ENCODE assay signal across 12 mouse cellular contexts in genomic region chr5:114807063-114807462, GRCm38 (mm10). TPM values are rescaled to one million over a fixed set of nuclear protein-coding genes. Genes with fewer than 3 reads are reported as not detected.
A peak's percentile ranks its signal among the peaks of the same experiment; 100 is the strongest.
DNase-seq lines count a peak whose midpoint lies in the region; ATAC-seq and TF ChIP-seq lines count a peak whose summit lies in the region.
"Had no signal": no experiment of that assay in that cellular context is flagged by ENCODE, and none has a peak within 500 bp of the region (broad histone marks: within the 10 kb centered on the region; RNA-seq: fewer than 3 reads in every experiment).

No protein-coding gene starts in this region.

- no peak for DNase-seq in hindbrain, embryonic 11.5 days (ENCODE audit: low spot score)
- DNase-seq in liver, embryonic 13.5 days, result no peak
- no peak for DNase-seq in left cerebral cortex, postnatal 14 days (ENCODE audit: low spot score in 2 of 2)
- no peak for DNase-seq in left cerebral cortex, postnatal 25 days (ENCODE audit: low spot score in 2 of 2)
- DNase-seq in spleen, postnatal 36 days (ENCODE audit: low spot score in 2 of 2), result no peak
- DNase-seq: adrenal gland, postnatal 36 days; cerebellum, postnatal 36 days had no signal

- ATAC-seq in hindbrain, embryonic 16.5 days, result no peak
- no peak for ATAC-seq in hindbrain, embryonic 11.5 days (ENCODE audit: low FRiP score)
- peak; percentile 72 for ATAC-seq in liver, embryonic 13.5 days (ENCODE audit: low read depth)

- no peaks in the 10 kb centered on the region for H3K9me3 ChIP-seq in hindbrain, embryonic 16.5 days (ENCODE audit: control insufficient read depth, low read length)
- no peaks in the 10 kb centered on the region for H3K9me3 ChIP-seq in hindbrain, embryonic 11.5 days (ENCODE audit: control insufficient read depth, low read length)
- no peaks in the 10 kb centered on the region for H3K9me3 ChIP-seq in liver, embryonic 13.5 days (replicated peaks)

- H3K9ac ChIP-seq in hindbrain, embryonic 16.5 days (ENCODE audit: low read depth, low read length), result no peak overlapping the region
- no peak overlapping the region for H3K9ac ChIP-seq in hindbrain, embryonic 11.5 days (ENCODE audit: low read depth, low read length)
- peak overlapping the region; percentile 60 for H3K9ac ChIP-seq in liver, embryonic 13.5 days

- peak overlapping the region; percentile 62; the same call in 1 of the 2 replicates for H3K27ac ChIP-seq in hindbrain, embryonic 16.5 days (ENCODE audit: low read depth, low read length)
- H3K27ac ChIP-seq in hindbrain, embryonic 11.5 days (ENCODE audit: low read depth, low read length), result no peak overlapping the region
- H3K27ac ChIP-seq in bone marrow, adult 2 months (ENCODE audit: control insufficient read depth, insufficient read depth, low read depth, low read length, poor library complexity), result peak overlapping the region; percentile 82
- H3K27ac ChIP-seq in cortical plate, adult 2 months (ENCODE audit: insufficient read depth, low read length), result 0 out of 2 replicates have a peak overlapping the region, but pooled peaks have one; percentile 61
- peak overlapping the region; percentile 86 for H3K27ac ChIP-seq in liver, embryonic 13.5 days

- peaks cover 40% of the 10 kb centered on the region for H3K36me3 ChIP-seq in hindbrain, embryonic 16.5 days (ENCODE audit: control insufficient read depth, insufficient read depth, low read length)
- H3K36me3 ChIP-seq in hindbrain, embryonic 11.5 days (ENCODE audit: control insufficient read depth, insufficient read depth, low read length), result peaks cover 11% of the 10 kb centered on the region; the same call in 1 of the 2 replicates
- peaks cover 49% of the 10 kb centered on the region for H3K36me3 ChIP-seq in liver, embryonic 13.5 days

- peaks cover 7% of the 10 kb centered on the region; the same call in 1 of the 2 replicates for H3K4me1 ChIP-seq in hindbrain, embryonic 16.5 days (ENCODE audit: control insufficient read depth, insufficient read depth, low read depth, low read length)
- H3K4me1 ChIP-seq in hindbrain, embryonic 11.5 days (replicated peaks; ENCODE audit: control insufficient read depth, insufficient read depth, low read length), result no peaks in the 10 kb centered on the region
- peaks cover 3% of the 10 kb centered on the region; the same call in 1 of the 2 replicates for H3K4me1 ChIP-seq in bone marrow, adult 2 months (ENCODE audit: control insufficient read depth, insufficient read depth, low read length)
- H3K4me1 ChIP-seq in cortical plate, adult 2 months (ENCODE audit: control insufficient read depth, insufficient read depth, low read length), result peaks cover 2% of the 10 kb centered on the region
- H3K4me1 ChIP-seq in liver, embryonic 13.5 days (replicated peaks), result peaks cover 77% of the 10 kb centered on the region

- H3K27me3 ChIP-seq in hindbrain, embryonic 16.5 days (replicated peaks; ENCODE audit: control insufficient read depth, insufficient read depth, low read length), result no peaks in the 10 kb centered on the region
- H3K27me3 ChIP-seq in hindbrain, embryonic 11.5 days (ENCODE audit: control insufficient read depth, insufficient read depth, low read length), result no peaks in the 10 kb centered on the region
- H3K27me3 ChIP-seq in liver, embryonic 13.5 days, result no peaks in the 10 kb centered on the region

- TF ChIP-seq CTCF in bone marrow, adult 2 months (IDR thresholded peaks at IDR 0.05; ENCODE audit: control insufficient read depth, insufficient read depth, low read length), result no peak
- no peak for TF ChIP-seq CTCF in cortical plate, adult 2 months (IDR thresholded peaks at IDR 0.05; ENCODE audit: extremely low read depth, insufficient read depth, low read length)

- H3K4me2 ChIP-seq in hindbrain, embryonic 16.5 days (ENCODE audit: low read length), result no peak overlapping the region
- no peak overlapping the region for H3K4me2 ChIP-seq in hindbrain, embryonic 11.5 days (replicated peaks; ENCODE audit: low read depth, low read length)
- peak overlapping the region; percentile 60 for H3K4me2 ChIP-seq in liver, embryonic 13.5 days

- no peak overlapping the region for H3K4me3 ChIP-seq in hindbrain, embryonic 16.5 days (ENCODE audit: low read length)
- H3K4me3 ChIP-seq in hindbrain, embryonic 11.5 days (ENCODE audit: low read depth, low read length), result no peak overlapping the region
- H3K4me3 ChIP-seq in bone marrow, adult 2 months (replicated peaks; ENCODE audit: control insufficient read depth, low read depth, low read length), result peak overlapping the region; percentile 46
- H3K4me3 ChIP-seq in cortical plate, adult 2 months (ENCODE audit: insufficient read depth, low read length), result no peak overlapping the region
- H3K4me3 ChIP-seq in liver, embryonic 13.5 days (replicated peaks), result no peak overlapping the region; the same call in 1 of the 2 replicates

- no peak for TF ChIP-seq POLR2A in bone marrow, adult 2 months (IDR thresholded peaks at IDR 0.05; ENCODE audit: borderline replicate concordance, control insufficient read depth, low read depth, low read length)
- no peak for TF ChIP-seq POLR2A in cortical plate, adult 2 months (IDR thresholded peaks at IDR 0.05; ENCODE audit: extremely low read depth, insufficient read depth, low read length)

- intact Hi-C loops in left cerebral cortex, postnatal 14 days (cut with DNase I), result no loop called here
- intact Hi-C loops in left cerebral cortex, postnatal 25 days (cut with DNase I), result no loop called here

- 41% methylated on average over 9 of the region's 9 CpGs for WGBS in hindbrain, embryonic 16.5 days
- WGBS in hindbrain, embryonic 11.5 days, result 48% methylated on average over 9 of the region's 9 CpGs
- 18% methylated on average over 9 of the region's 9 CpGs for WGBS in bone marrow, adult 2 months
- 16% methylated on average over 9 of the region's 9 CpGs for WGBS in liver, embryonic 13.5 days (ENCODE audit: insufficient replicate concordance)

RNA-seq across cellular contexts. Expression of gene 1500011B03Rik, which starts 16.2 kb away (rescaled TPM):
- polyA plus RNA-seq in hindbrain, embryonic 16.5 days (2015; fragmentation: Nextera tagmentation; extraction: Ambion mirVana), result 285 and 306 TPM in 2 replicates
- polyA plus RNA-seq in hindbrain, embryonic 11.5 days (2014; fragmentation: Nextera tagmentation; extraction: Ambion mirVana), result 163 and 167 TPM in 2 replicates
- polyA plus RNA-seq in bone marrow, adult 2 months (2011; ENCODE audit: insufficient read depth, insufficient read length, low replicate concordance, missing spikeins), result 16.9 and 25.3 TPM in 2 replicates
- polyA plus RNA-seq in cortical plate, adult 2 months (2012; rRNA removed), result 232 and 245 TPM in 2 replicates
- polyA plus RNA-seq in liver, embryonic 13.5 days (2015; fragmentation: Nextera tagmentation; extraction: Ambion mirVana), result 31.0 and 32.0 TPM in 2 replicates
- total RNA-seq in left cerebral cortex, postnatal 14 days (2021), result 100 to 1,000 TPM; 170 to 179 TPM
- total RNA-seq in left cerebral cortex, postnatal 25 days (2021), result 100 to 1,000 TPM; 162 to 177 TPM

RNA-seq across cellular contexts. Expression of gene Git2, which starts 31.7 kb away (rescaled TPM):
- polyA plus RNA-seq in hindbrain, embryonic 16.5 days (2015; fragmentation: Nextera tagmentation; extraction: Ambion mirVana), result 40.6 and 50.2 TPM in 2 replicates
- 36.3 and 42.2 TPM in 2 replicates for polyA plus RNA-seq in hindbrain, embryonic 11.5 days (2014; fragmentation: Nextera tagmentation; extraction: Ambion mirVana)
- 33.6 and 52.4 TPM in 2 replicates for polyA plus RNA-seq in bone marrow, adult 2 months (2011; ENCODE audit: insufficient read depth, insufficient read length, low replicate concordance, missing spikeins)
- 44.0 and 44.1 TPM in 2 replicates for polyA plus RNA-seq in cortical plate, adult 2 months (2012; rRNA removed)
- 14.8 and 16.3 TPM in 2 replicates for polyA plus RNA-seq in liver, embryonic 13.5 days (2015; fragmentation: Nextera tagmentation; extraction: Ambion mirVana)
- total RNA-seq in left cerebral cortex, postnatal 14 days (2021), result 10 to 100 TPM; 41.4 to 47.8 TPM
- total RNA-seq in left cerebral cortex, postnatal 25 days (2021), result 10 to 100 TPM; 38.1 to 47.0 TPM

RNA-seq across cellular contexts. Expression of gene Ankrd13a, which starts 32.6 kb away (rescaled TPM):
- 11.9 and 27.7 TPM in 2 replicates for polyA plus RNA-seq in hindbrain, embryonic 16.5 days (2015; fragmentation: Nextera tagmentation; extraction: Ambion mirVana)
- polyA plus RNA-seq in hindbrain, embryonic 11.5 days (2014; fragmentation: Nextera tagmentation; extraction: Ambion mirVana), result 71.0 and 71.7 TPM in 2 replicates
- polyA plus RNA-seq in bone marrow, adult 2 months (2011; ENCODE audit: insufficient read depth, insufficient read length, low replicate concordance, missing spikeins), result 60.5 and 99.2 TPM in 2 replicates
- 36.2 and 38.5 TPM in 2 replicates for polyA plus RNA-seq in cortical plate, adult 2 months (2012; rRNA removed)
- 43.3 and 49.0 TPM in 2 replicates for polyA plus RNA-seq in liver, embryonic 13.5 days (2015; fragmentation: Nextera tagmentation; extraction: Ambion mirVana)
- 10 to 100 TPM; 33.6 to 34.8 TPM for total RNA-seq in left cerebral cortex, postnatal 14 days (2021)
- total RNA-seq in left cerebral cortex, postnatal 25 days (2021), result 10 to 100 TPM; 30.6 to 34.9 TPM

RNA-seq across cellular contexts. Expression of gene 4930519G04Rik, which starts 46.4 kb away (rescaled TPM):
- not detected in 2 replicates for polyA plus RNA-seq in hindbrain, embryonic 16.5 days (2015; fragmentation: Nextera tagmentation; extraction: Ambion mirVana)
- polyA plus RNA-seq in hindbrain, embryonic 11.5 days (2014; fragmentation: Nextera tagmentation; extraction: Ambion mirVana), result not detected in 2 replicates
- polyA plus RNA-seq in bone marrow, adult 2 months (2011; ENCODE audit: insufficient read depth, insufficient read length, low replicate concordance, missing spikeins), result not detected in 2 replicates
- polyA plus RNA-seq in cortical plate, adult 2 months (2012; rRNA removed), result 0.06 TPM in 1 of 2 replicates, not detected in the other
- not detected in 2 replicates for polyA plus RNA-seq in liver, embryonic 13.5 days (2015; fragmentation: Nextera tagmentation; extraction: Ambion mirVana)
- not detected for total RNA-seq in left cerebral cortex, postnatal 14 days (2021)
- total RNA-seq in left cerebral cortex, postnatal 25 days (2021), result not detected
- total RNA-seq: adrenal gland, postnatal 36 days had no signal
- polyA plus RNA-seq: large intestine, adult 2 months; stomach, embryonic 14.5 days had no signal

RNA-seq across cellular contexts. Expression of gene Gm9936, which starts 51.4 kb away (rescaled TPM):
- 3.2 and 3.6 TPM in 2 replicates for polyA plus RNA-seq in hindbrain, embryonic 16.5 days (2015; fragmentation: Nextera tagmentation; extraction: Ambion mirVana)
- 0.40 and 0.69 TPM in 2 replicates for polyA plus RNA-seq in hindbrain, embryonic 11.5 days (2014; fragmentation: Nextera tagmentation; extraction: Ambion mirVana)
- not detected in 2 replicates for polyA plus RNA-seq in bone marrow, adult 2 months (2011; ENCODE audit: insufficient read depth, insufficient read length, low replicate concordance, missing spikeins)
- polyA plus RNA-seq in cortical plate, adult 2 months (2012; rRNA removed), result 0.25 and 0.36 TPM in 2 replicates
- not detected in 2 replicates for polyA plus RNA-seq in liver, embryonic 13.5 days (2015; fragmentation: Nextera tagmentation; extraction: Ambion mirVana)
- 1 to 10 TPM; 1.0 to 1.5 TPM for total RNA-seq in left cerebral cortex, postnatal 14 days (2021)
- total RNA-seq in left cerebral cortex, postnatal 25 days (2021), result under 1 TPM; 0.85 to 0.87 TPM
- total RNA-seq: adrenal gland, postnatal 36 days had no signal
- polyA plus RNA-seq: large intestine, adult 2 months had no signal
